26 mouse cellular contexts compared by ENCODE assay signal in the genomic region with DNA sequence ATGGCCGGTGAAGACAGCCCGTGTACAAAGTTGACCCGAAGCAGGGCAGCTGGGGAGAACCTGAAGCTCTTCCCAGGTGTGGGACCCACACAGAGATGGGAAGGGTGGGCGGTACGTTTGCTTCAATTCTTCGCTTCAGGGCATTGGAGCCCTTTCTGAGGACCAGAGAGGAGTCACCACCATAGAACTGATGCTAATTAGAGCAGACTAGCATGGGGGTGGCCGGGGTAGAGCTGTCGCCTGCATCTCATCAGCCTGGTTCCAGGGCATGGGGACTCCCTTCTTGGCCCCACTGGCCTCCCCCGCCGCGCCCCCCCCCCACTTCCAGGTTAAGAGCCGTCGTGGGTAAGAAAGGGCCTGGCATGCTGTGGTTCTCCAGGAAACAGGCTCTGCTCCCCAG.
A peak's percentile ranks its signal among the peaks of the same experiment; 100 is the strongest.
DNase-seq lines count a peak whose midpoint lies in the region; ATAC-seq and TF ChIP-seq lines count a peak whose summit lies in the region.
"Had no signal": no experiment of that assay in that cellular context is flagged by ENCODE, and none has a peak within 500 bp of the region (broad histone marks: within the 10 kb centered on the region; RNA-seq: fewer than 3 reads in every experiment).

No protein-coding gene starts in this region.

- H3K4me3 ChIP-seq in midbrain, embryonic 12.5 days = no peak overlapping the region
- H3K4me3 ChIP-seq in midbrain, postnatal 0 days (ENCODE audit: low read depth, low read length) = no peak overlapping the region
- H3K4me3 ChIP-seq in neural tube, embryonic 12.5 days = no peak overlapping the region
- H3K4me3 ChIP-seq in neural tube, embryonic 15.5 days (replicated peaks) = no peak overlapping the region
- no peak overlapping the region for H3K4me3 ChIP-seq in embryonic facial prominence, embryonic 10.5 days
- H3K4me3 ChIP-seq: embryonic facial prominence, embryonic 13.5 days; embryonic facial prominence, embryonic 15.5 days; erythroblast, embryonic 14.5 days; forebrain, embryonic 10.5 days; forebrain, embryonic 12.5 days had no signal

- H3K27me3 ChIP-seq in midbrain, embryonic 12.5 days = peaks cover 84% of the 10 kb centered on the region
- peaks cover 12% of the 10 kb centered on the region for H3K27me3 ChIP-seq in midbrain, postnatal 0 days (ENCODE audit: insufficient read depth, low read length)
- H3K27me3 ChIP-seq in neural tube, embryonic 12.5 days (replicated peaks) = peaks cover 24% of the 10 kb centered on the region
- peaks cover 43% of the 10 kb centered on the region for H3K27me3 ChIP-seq in neural tube, embryonic 15.5 days (replicated peaks)
- peaks cover 46% of the 10 kb centered on the region for H3K27me3 ChIP-seq in embryonic facial prominence, embryonic 10.5 days (replicated peaks; ENCODE audit: low read depth, poor library complexity, severe bottlenecking)
- H3K27me3 ChIP-seq: CH12.LX had no signal

- H3K4me1 ChIP-seq in midbrain, embryonic 12.5 days = peaks cover 10% of the 10 kb centered on the region; the same call in 1 of the 2 replicates
- H3K4me1 ChIP-seq in midbrain, postnatal 0 days (ENCODE audit: insufficient read depth, low read length) = no peaks in the 10 kb centered on the region
- 0 out of 2 replicates have a peak, but pooled peaks cover 7% of the 10 kb centered on the region for H3K4me1 ChIP-seq in neural tube, embryonic 12.5 days
- H3K4me1 ChIP-seq in neural tube, embryonic 15.5 days = 0 out of 2 replicates have a peak, but pooled peaks cover 5% of the 10 kb centered on the region
- peaks cover 38% of the 10 kb centered on the region for H3K4me1 ChIP-seq in embryonic facial prominence, embryonic 10.5 days

- no peaks in the 10 kb centered on the region for H3K36me3 ChIP-seq in midbrain, embryonic 12.5 days
- no peaks in the 10 kb centered on the region for H3K36me3 ChIP-seq in midbrain, postnatal 0 days (ENCODE audit: insufficient read depth, low read length)
- no peaks in the 10 kb centered on the region for H3K36me3 ChIP-seq in neural tube, embryonic 12.5 days
- no peaks in the 10 kb centered on the region for H3K36me3 ChIP-seq in neural tube, embryonic 15.5 days
- H3K36me3 ChIP-seq in embryonic facial prominence, embryonic 10.5 days (replicated peaks) = no peaks in the 10 kb centered on the region
- H3K36me3 ChIP-seq: embryonic facial prominence, embryonic 13.5 days; embryonic facial prominence, embryonic 15.5 days; forebrain, embryonic 10.5 days; forebrain, embryonic 12.5 days; G1E had no signal

- H3K4me2 ChIP-seq in midbrain, embryonic 12.5 days (replicated peaks) = no peak overlapping the region
- H3K4me2 ChIP-seq in midbrain, postnatal 0 days (ENCODE audit: low read depth, low read length, poor library complexity, severe bottlenecking) = no peak overlapping the region
- no peak overlapping the region for H3K4me2 ChIP-seq in neural tube, embryonic 12.5 days (replicated peaks)
- H3K4me2 ChIP-seq in neural tube, embryonic 15.5 days = no peak overlapping the region
- H3K4me2 ChIP-seq: embryonic facial prominence, embryonic 13.5 days; embryonic facial prominence, embryonic 15.5 days; forebrain, embryonic 12.5 days had no signal

- TF ChIP-seq CTCF in midbrain, postnatal 0 days (IDR thresholded peaks at IDR 0.05) = no peak

- DNase-seq in midbrain, postnatal 0 days (ENCODE audit: low spot score) = no peak
- peak; percentile 37 for DNase-seq in embryonic facial prominence, embryonic 10.5 days (ENCODE audit: low spot score)
- DNase-seq: adrenal gland, adult 8-10 months; adrenal gland, postnatal 14 days; adrenal gland, postnatal 36 days; B cell, adult 2 months; cerebellum, adult 11-12 months; cerebellum, adult 2 months; cerebellum, adult 9-10 months; cerebellum, postnatal 10 days; cerebellum, postnatal 25 days had no signal

- ATAC-seq in midbrain, embryonic 12.5 days (ENCODE audit: low FRiP score, low read depth) = peak; percentile 50; the same call in 1 of the 2 replicates
- ATAC-seq in midbrain, postnatal 0 days (ENCODE audit: low FRiP score) = no peak
- peak; percentile 39; the same call in 1 of the 2 replicates for ATAC-seq in neural tube, embryonic 12.5 days (ENCODE audit: low FRiP score, low read depth)
- no peak for ATAC-seq in neural tube, embryonic 15.5 days (ENCODE audit: low FRiP score)
- ATAC-seq: activated CD4-positive, CD25-positive, alpha-beta regulatory T cell, adult 4 months; CD4-positive, CD25-positive, alpha-beta regulatory T cell, adult 4 months; forebrain, embryonic 14.5 days; forebrain, embryonic 16.5 days; Patski had no signal

- no peak overlapping the region for H3K27ac ChIP-seq in midbrain, embryonic 12.5 days (replicated peaks)
- no peak overlapping the region for H3K27ac ChIP-seq in midbrain, postnatal 0 days (ENCODE audit: low read depth, low read length)
- H3K27ac ChIP-seq in neural tube, embryonic 12.5 days = no peak overlapping the region
- H3K27ac ChIP-seq in neural tube, embryonic 15.5 days (replicated peaks) = no peak overlapping the region
- no peak overlapping the region for H3K27ac ChIP-seq in embryonic facial prominence, embryonic 10.5 days (replicated peaks)
- H3K27ac ChIP-seq: embryonic facial prominence, embryonic 13.5 days; embryonic facial prominence, embryonic 15.5 days; forebrain, embryonic 10.5 days; forebrain, embryonic 12.5 days had no signal

- 14% methylated on average over 11 of the region's 13 CpGs for WGBS in midbrain, embryonic 12.5 days
- 26% methylated on average over 13 of the region's 13 CpGs for WGBS in midbrain, postnatal 0 days
- WGBS in neural tube, embryonic 12.5 days = 15% methylated on average over 13 of the region's 13 CpGs
- WGBS in neural tube, embryonic 15.5 days = 26% methylated on average over 13 of the region's 13 CpGs
- 14% methylated on average over 13 of the region's 13 CpGs for WGBS in embryonic facial prominence, embryonic 10.5 days

- no peak overlapping the region for H3K9ac ChIP-seq in midbrain, embryonic 12.5 days (replicated peaks)
- no peak overlapping the region for H3K9ac ChIP-seq in midbrain, postnatal 0 days (replicated peaks; ENCODE audit: low read length, poor library complexity, severe bottlenecking)
- H3K9ac ChIP-seq in neural tube, embryonic 12.5 days = no peak overlapping the region
- H3K9ac ChIP-seq in neural tube, embryonic 15.5 days (replicated peaks) = no peak overlapping the region
- H3K9ac ChIP-seq: embryonic facial prominence, embryonic 13.5 days; embryonic facial prominence, embryonic 15.5 days; forebrain, embryonic 12.5 days had no signal

- no peaks in the 10 kb centered on the region for H3K9me3 ChIP-seq in midbrain, embryonic 12.5 days
- no peaks in the 10 kb centered on the region for H3K9me3 ChIP-seq in midbrain, postnatal 0 days (ENCODE audit: low read length)
- H3K9me3 ChIP-seq in neural tube, embryonic 12.5 days = no peaks in the 10 kb centered on the region
- H3K9me3 ChIP-seq in neural tube, embryonic 15.5 days (replicated peaks) = no peaks in the 10 kb centered on the region
- H3K9me3 ChIP-seq in embryonic facial prominence, embryonic 10.5 days = no peaks in the 10 kb centered on the region
- H3K9me3 ChIP-seq: embryonic facial prominence, embryonic 13.5 days; embryonic facial prominence, embryonic 15.5 days; forebrain, embryonic 10.5 days; forebrain, embryonic 12.5 days; G1E had no signal

Comparison
In these comparisons a context has a peak if more than half of its experiments do, and no peak if none do; other contexts are left out.
1. ATAC-seq: peak in midbrain, embryonic 12.5 days (single experiment) and neural tube, embryonic 12.5 days (single experiment); none in midbrain, postnatal 0 days (single experiment) and neural tube, embryonic 15.5 days (single experiment).